Mouse (Mus musculus) MEL (cell line): Measurements from ENCODE around the gene Fcrla.

ENCODE experiments used
- CTCF ChIP-seq, 3 experiments: IDR thresholded peaks in 2 of 3; conservative IDR thresholded peaks in 1 of 3; 2 replicates each; pipeline ENCODE4 v1.5.1; 2011 to 2012; ENCODE audit warnings: low read length in 3 of 3, low read depth in 2 of 3, mild to moderate bottlenecking in 2 of 3, improper control_type of control experiment in 1 of 3, inconsistent platforms in 1 of 3, mixed read lengths in 1 of 3, moderate library complexity in 1 of 3; ENCODE audit not compliant: control insufficient read depth in 1 of 3, insufficient read depth in 1 of 3, poor library complexity in 1 of 3, severe bottlenecking in 1 of 3
- POLR2A ChIP-seq, 2 experiments: IDR thresholded peaks; 2 replicates each; pipeline ENCODE4 v1.6.1; 2011 to 2012; ENCODE audit warnings: low read length in 2 of 2, mild to moderate bottlenecking in 2 of 2, control low read depth in 1 of 2, improper control_type of control experiment in 1 of 2, low read depth in 1 of 2, moderate library complexity in 1 of 2; ENCODE audit not compliant: control insufficient read depth in 1 of 2, insufficient read depth in 1 of 2, poor library complexity in 1 of 2

- TF ChIP-seq CTCF (IDR thresholded peaks at IDR 0.05 in 2 of 3, conservative IDR thresholded peaks at IDR 0.05 in 1 of 3; ENCODE audit: control insufficient read depth in 1 of 3, insufficient read depth in 1 of 3, low read depth in 2 of 3, low read length in 3 of 3, poor library complexity in 1 of 3, severe bottlenecking in 1 of 3) = no peak
- no peak for TF ChIP-seq POLR2A (IDR thresholded peaks at IDR 0.05; ENCODE audit: control insufficient read depth in 1 of 2, insufficient read depth in 1 of 2, low read depth in 1 of 2, low read length in 2 of 2, poor library complexity in 1 of 2)
Observed at GRCm38 (mm10) chr1:170926941-170927340, 442 bp downstream of the Fcrla start.
